Mouse (Mus musculus) CH12.LX (cell line): ENCODE results near the gene Scyl1. TPM values are rescaled to one million over a fixed set of nuclear protein-coding genes. Genes with fewer than 3 reads are reported as not detected.
A peak's percentile ranks its signal among the peaks of the same experiment; 100 is the strongest.

Experiments used
- DNase-seq: peaks from one replicate; pipeline ENCODE4 v3.0.0-alpha.2; 2013; ENCODE audit errors: extremely low read depth
- H3K27ac ChIP-seq: 2 replicates; pipeline ENCODE4 v1.5.1; 2012; ENCODE audit warnings: low read depth, mild to moderate bottlenecking, control low read depth, moderate library complexity; ENCODE audit not compliant: insufficient read depth
- H3K27me3 ChIP-seq: replicated peaks from 2 replicates; pipeline ENCODE3; 2012; ENCODE audit warnings: inconsistent platforms
- H3K36me3 ChIP-seq, 2 experiments: replicated peaks in 1 of 2; 2 replicates each; pipeline versions ENCODE3 to v1.6.1; 2012; ENCODE audit warnings: inconsistent platforms in 1 of 2, low read length in 1 of 2, mild to moderate bottlenecking in 1 of 2, mixed read lengths in 1 of 2, moderate library complexity in 1 of 2; ENCODE audit not compliant: control insufficient read depth in 1 of 2, insufficient read depth in 1 of 2
- H3K4me1 ChIP-seq, 2 experiments: 2 replicates each; pipeline ENCODE4 v1.6.1; 2012; ENCODE audit warnings: inconsistent platforms in 1 of 2, moderate library complexity in 1 of 2; ENCODE audit not compliant: insufficient read depth in 2 of 2, control insufficient read depth in 1 of 2
- H3K4me2 ChIP-seq: 2 replicates; pipeline ENCODE4 v1.6.1; 2012; ENCODE audit warnings: low read depth, mild to moderate bottlenecking, control low read depth; ENCODE audit not compliant: poor library complexity, insufficient read depth, severe bottlenecking
- H3K4me3 ChIP-seq, 3 experiments: fragments of 150-350 bp in 1 of 3; sonication (generic) in 1 of 3; replicated peaks in 1 of 3; 2 replicates each; pipeline versions ENCODE3 to v1.5.1; 2011 to 2012; ENCODE audit warnings: low read depth in 2 of 3, low read length in 2 of 3, mild to moderate bottlenecking in 2 of 3, moderate library complexity in 2 of 3, control low read depth in 1 of 3, improper control_type of control experiment in 1 of 3, inconsistent platforms in 1 of 3, mixed read lengths in 1 of 3; ENCODE audit not compliant: poor library complexity in 1 of 3
- H3K79me2 ChIP-seq: replicated peaks from 2 replicates; pipeline ENCODE4 v1.6.1; 2012; ENCODE audit warnings: mild to moderate bottlenecking, moderate library complexity; ENCODE audit not compliant: control insufficient read depth, poor library complexity, insufficient read depth, severe bottlenecking; ENCODE audit errors: extremely low read depth
- H3K9ac ChIP-seq: 2 replicates; pipeline ENCODE4 v1.6.1; 2012; ENCODE audit warnings: low read depth, mild to moderate bottlenecking, control low read depth, moderate library complexity; ENCODE audit not compliant: insufficient read depth
- H3K9me3 ChIP-seq: replicated peaks from 2 replicates; pipeline ENCODE3; 2012; ENCODE audit warnings: low read length, inconsistent platforms, mixed read lengths
- CHD1 ChIP-seq: IDR thresholded peaks from 2 replicates; pipeline ENCODE4 v1.6.1; 2012; ENCODE audit warnings: low read depth, low read length, improper control_type of control experiment, inconsistent platforms
- CHD2 ChIP-seq: IDR thresholded peaks from 2 replicates; pipeline ENCODE4 v1.6.1; 2011; ENCODE audit warnings: low read length, improper control_type of control experiment
- CTCF ChIP-seq, 2 experiments: IDR thresholded peaks in 1 of 2; conservative IDR thresholded peaks in 1 of 2; 2 replicates each; pipeline ENCODE4 v1.5.1; 2011 to 2012; ENCODE audit warnings: low read depth in 2 of 2, low read length in 2 of 2, improper control_type of control experiment in 1 of 2, inconsistent platforms in 1 of 2, mild to moderate bottlenecking in 1 of 2, moderate library complexity in 1 of 2
- HCFC1 ChIP-seq: IDR thresholded peaks from 2 replicates; pipeline ENCODE4 v1.6.1; 2012; ENCODE audit warnings: low read depth, mild to moderate bottlenecking, inconsistent platforms, low read length, improper control_type of control experiment
- IRF4 ChIP-seq: IDR thresholded peaks from 2 replicates; pipeline ENCODE4 v1.6.1; 2014; ENCODE audit warnings: low read depth, mild to moderate bottlenecking, inconsistent platforms, low read length, improper control_type of control experiment
- KAT2A ChIP-seq: IDR thresholded peaks from 2 replicates; pipeline ENCODE4 v1.6.1; 2012; ENCODE audit warnings: low read length, improper control_type of control experiment, inconsistent platforms; ENCODE audit not compliant: insufficient replicate concordance
- MAFK ChIP-seq: IDR thresholded peaks from 2 replicates; pipeline ENCODE4 v1.6.1; 2011; ENCODE audit warnings: low read length, improper control_type of control experiment; ENCODE audit not compliant: insufficient replicate concordance
- MAX ChIP-seq: IDR thresholded peaks from 2 replicates; pipeline ENCODE4 v1.6.1; 2011; ENCODE audit warnings: low read length, improper control_type of control experiment
- MEF2A ChIP-seq: IDR thresholded peaks from 2 replicates; pipeline ENCODE4 v1.6.1; 2014; ENCODE audit warnings: low read depth, mild to moderate bottlenecking, inconsistent platforms, low read length, improper control_type of control experiment, borderline replicate concordance
- MXI1 ChIP-seq: IDR thresholded peaks from 2 replicates; pipeline ENCODE4 v1.6.1; 2011; ENCODE audit warnings: mild to moderate bottlenecking, low read depth, low read length, improper control_type of control experiment
- MYC ChIP-seq: IDR thresholded peaks from 2 replicates; pipeline ENCODE4 v1.6.1; 2011; ENCODE audit warnings: low read depth, mild to moderate bottlenecking, improper control_type of control experiment, low read length
- PAX5 ChIP-seq: IDR thresholded peaks from 2 replicates; pipeline ENCODE4 v1.6.1; 2012; ENCODE audit warnings: low read length, inconsistent platforms, mixed read lengths
- POLR2A ChIP-seq: IDR thresholded peaks from 2 replicates; pipeline ENCODE4 v1.6.1; 2011; ENCODE audit warnings: low read depth, mild to moderate bottlenecking, improper control_type of control experiment, low read length
- RCOR1 ChIP-seq: conservative IDR thresholded peaks from 2 replicates; pipeline ENCODE4 v1.6.1; 2012; ENCODE audit warnings: low read depth, mild to moderate bottlenecking, inconsistent platforms, low read length, improper control_type of control experiment
- TCF12 ChIP-seq: IDR thresholded peaks from 2 replicates; pipeline ENCODE4 v1.6.1; 2014; ENCODE audit warnings: low read depth, mild to moderate bottlenecking, inconsistent platforms, low read length, improper control_type of control experiment
- USF1 ChIP-seq: IDR thresholded peaks from 2 replicates; pipeline ENCODE4 v1.6.1; 2014; ENCODE audit warnings: low read depth, mild to moderate bottlenecking, inconsistent platforms, low read length, improper control_type of control experiment
- ZKSCAN1 ChIP-seq: IDR thresholded peaks from 2 replicates; pipeline ENCODE4 v1.6.1; 2012; ENCODE audit warnings: low read depth, inconsistent platforms, low read length, improper control_type of control experiment, borderline replicate concordance
- ZMIZ1 ChIP-seq: IDR thresholded peaks from 2 replicates; pipeline ENCODE4 v1.6.1; 2012; ENCODE audit warnings: low read depth, mild to moderate bottlenecking, inconsistent platforms, low read length, improper control_type of control experiment
- ZNF384 ChIP-seq: IDR thresholded peaks from 2 replicates; pipeline ENCODE4 v1.6.1; 2012; ENCODE audit warnings: low read depth, low read length, improper control_type of control experiment, inconsistent platforms
- dilution Hi-C: fragments of 300-500 bp; cut with MboI; formaldehyde crosslinking; loops from 2 replicates; pipeline ENCODE4 v1.14.3; 2020; ENCODE audit warnings: low sequenced_read_pairs; ENCODE audit not compliant: extremely low pct_unique_long_range_greater_than_20kb, extremely low pct_ligation_motif_present
- in situ Hi-C: fragments of 300-500 bp; cut with MboI; formaldehyde crosslinking; loops from 3 replicates; pipeline ENCODE4 v1.14.3; 2019; ENCODE audit warnings: low sequenced_read_pairs, low pct_ligation_motif_present, low pct_unique_long_range_greater_than_20kb, mixed read lengths
- polyA plus RNA-seq: library from polyadenylated mRNA; unstranded; fragments of >175 nt; gene quantifications from 2 replicates; pipeline ENCODE4 v1.2.1, GENCODE M21; 2012; ENCODE audit warnings: low read depth; ENCODE audit not compliant: insufficient read length
- total RNA-seq, 2 experiments: library from RNA; depleted of rRNA; stranded (reverse); fragments of 300-350 nt in 1 of 2; fragments of >200 nt in 1 of 2; gene quantifications; 2 replicates each; pipeline ENCODE4 v1.2.3; 2012 to 2014

Scyl1 gene
- total and polyA plus RNA-seq, 3 experiments: 35.1 to 56.1 (median 49.8) TPM

- Histone ChIP-seq H3K4me2 (no peak overlapping the region), H3K36me3 (peaks cover 58 to 98% of the 10 kb centered on the region in 2 experiments), H3K9ac (no peak overlapping the region), H3K27me3 (no peaks in the 10 kb centered on the region), H3K4me3 (no peak overlapping the region), H3K27ac (no peak overlapping the region), H3K9me3 (no peaks in the 10 kb centered on the region), H3K79me2 (no peaks in the 10 kb centered on the region), H3K4me1 (peaks cover 16 to 34% of the 10 kb centered on the region in 2 experiments)
- dilution Hi-C loops: no loop called here
- TF ChIP-seq HCFC1: no peak
- no peak for TF ChIP-seq POLR2A
- TF ChIP-seq MXI1: no peak
- TF ChIP-seq MYC: no peak
- TF ChIP-seq USF1: no peak
- no peak for TF ChIP-seq IRF4
- no peak for TF ChIP-seq CHD1
- TF ChIP-seq MAFK: no peak
- TF ChIP-seq CHD2: no peak
- TF ChIP-seq TCF12: no peak
- TF ChIP-seq ZKSCAN1: no peak
- no peak for TF ChIP-seq KAT2A
- no peak for TF ChIP-seq ZMIZ1
- TF ChIP-seq MEF2A: no peak
- no peak for TF ChIP-seq RCOR1
- no peak for TF ChIP-seq MAX
- no peak for TF ChIP-seq CTCF (conservative IDR thresholded peaks at IDR 0.05 in 1 of 2, IDR thresholded peaks at IDR 0.05 in 1 of 2; ENCODE audit: low read depth in 2 of 2, low read length in 2 of 2)
- no peak for TF ChIP-seq ZNF384
- DNase-seq: no peak
- in situ Hi-C loops: no loop called here
Measured at GRCm38 (mm10) chr19:5716955-5717354, 54.3 kb downstream of the Scyl1 start.

GRCm38 (mm10) chr19:5715793-5716688 lies 55.2 kb downstream of the Scyl1 start:
- Histone ChIP-seq H3K9ac (no peak overlapping the region), H3K27me3 (no peaks in the 10 kb centered on the region), H3K9me3 (no peaks in the 10 kb centered on the region), H3K4me3 (no peak overlapping the region), H3K79me2 (no peaks in the 10 kb centered on the region), H3K27ac (no peak overlapping the region), H3K36me3 (peaks cover 52 to 97% of the 10 kb centered on the region in 2 experiments), H3K4me1 (peaks cover 21 to 43% of the 10 kb centered on the region in 2 experiments), H3K4me2 (no peak overlapping the region)
- in situ Hi-C loops (no loop called here), dilution Hi-C loops (no loop called here)
- no peak for DNase-seq
- TF ChIP-seq PAX5: no peak
- TF ChIP-seq CTCF (conservative IDR thresholded peaks at IDR 0.05 in 1 of 2, IDR thresholded peaks at IDR 0.05 in 1 of 2; ENCODE audit: low read depth in 2 of 2, low read length in 2 of 2): 0 out of 4 replicates have a peak, but pooled peaks of 1 of the 2 experiments have one; percentile 1
